22 mouse cellular contexts compared by ENCODE assay signal in genomic region chr2:36159336-36159735, GRCm38 (mm10). TPM values are rescaled to one million over a fixed set of nuclear protein-coding genes. Genes with fewer than 3 reads are reported as not detected.
"Had no signal": no experiment of that assay in that cellular context is flagged by ENCODE, and none has a peak within 500 bp of the region (broad histone marks: within the 10 kb centered on the region; RNA-seq: fewer than 3 reads in every experiment).

No protein-coding gene starts in this region.

- H3K27ac ChIP-seq: lung, embryonic 15.5 days; macrophage; midbrain, embryonic 13.5 days; midbrain, embryonic 15.5 days; neural tube, embryonic 13.5 days; neural tube, embryonic 15.5 days had no signal

- H3K4me2 ChIP-seq: lung, embryonic 15.5 days; midbrain, embryonic 11.5 days; midbrain, embryonic 13.5 days; midbrain, embryonic 15.5 days; neural tube, embryonic 13.5 days; neural tube, embryonic 15.5 days had no signal

- H3K4me1 ChIP-seq: lung, embryonic 15.5 days; midbrain, embryonic 13.5 days; midbrain, embryonic 15.5 days; neural tube, embryonic 13.5 days had no signal

- H3K27me3 ChIP-seq: lung, embryonic 15.5 days; megakaryocyte, embryonic 14.5 days; midbrain, embryonic 13.5 days; midbrain, embryonic 15.5 days; neural tube, embryonic 13.5 days; neural tube, embryonic 15.5 days had no signal

- H3K9ac ChIP-seq: lung, embryonic 15.5 days; midbrain, embryonic 13.5 days; midbrain, embryonic 15.5 days; neural tube, embryonic 13.5 days; neural tube, embryonic 15.5 days had no signal

- H3K4me3 ChIP-seq: lung, embryonic 15.5 days; megakaryocyte, embryonic 14.5 days; midbrain, embryonic 13.5 days; midbrain, embryonic 15.5 days; neural tube, embryonic 13.5 days; neural tube, embryonic 15.5 days had no signal

- ATAC-seq: lung, postnatal 0 days; midbrain, embryonic 13.5 days; midbrain, embryonic 15.5 days had no signal

- H3K9me3 ChIP-seq: lung, embryonic 15.5 days; megakaryocyte, embryonic 14.5 days; midbrain, embryonic 13.5 days; midbrain, embryonic 15.5 days; neural tube, embryonic 13.5 days; neural tube, embryonic 15.5 days had no signal

- DNase-seq: lung, adult 2 months; lung, postnatal 14 days; lung, postnatal 36 days; retina, postnatal 1 day; right cerebral cortex, adult 18-20 months; right cerebral cortex, postnatal 25 days; right cerebral cortex, postnatal 4 days; spleen, adult 18-20 months; thymus, adult 18-20 months; thymus, postnatal 14 days; thymus, postnatal 36 days had no signal

- H3K36me3 ChIP-seq: midbrain, embryonic 15.5 days had no signal

RNA-seq across cellular contexts. Expression of gene Lhx6, which starts 54.1 kb away (rescaled TPM):
- total RNA-seq: megakaryocyte progenitor cell, adult 5-6 weeks; monocyte, adult 5-6 weeks had no signal
- polyA plus RNA-seq: macrophage had no signal
